Mouse (Mus musculus): ENCODE results near the gene Nr2f6.
A peak's percentile ranks its signal among the peaks of the same experiment; 100 is the strongest.
"Not testable (repeated sequence)": the region's sequence is repeated elsewhere in the genome, so short reads cannot be mapped to it uniquely, and the experiment has no call there.

DNA sequence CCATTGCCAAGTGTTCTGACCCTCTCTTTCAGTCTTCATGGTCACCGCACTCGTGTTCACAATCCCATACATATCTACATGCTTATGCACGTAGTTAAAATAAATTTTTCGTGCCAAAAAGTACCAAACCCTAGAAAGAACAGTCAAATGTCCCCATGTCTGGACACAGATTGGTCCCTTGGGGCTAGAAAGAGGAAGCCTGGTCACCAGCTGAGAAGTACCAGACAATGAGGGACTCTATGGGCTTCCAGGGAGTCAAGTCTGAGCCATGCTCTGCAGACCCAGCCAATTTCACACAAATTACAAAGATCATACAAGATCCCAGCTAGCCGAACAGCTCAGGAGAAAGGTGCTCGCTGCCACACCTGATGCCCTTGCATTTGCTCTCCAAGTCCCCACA, 43.9 kb downstream of the Nr2f6 start:
- TF ChIP-seq UBTF (IDR thresholded peaks at IDR 0.05; ENCODE audit: low read depth, low read length); CTCF (conservative IDR thresholded peaks at IDR 0.05 in 1 of 2, IDR thresholded peaks at IDR 0.05 in 1 of 2; ENCODE audit: low read depth in 2 of 2, low read length in 2 of 2); POLR2A (IDR thresholded peaks at IDR 0.05; ENCODE audit: low read depth, low read length); MYC (IDR thresholded peaks at IDR 0.05; ENCODE audit: low read depth, low read length); CHD2 (IDR thresholded peaks at IDR 0.05; ENCODE audit: low read length); MAFK (IDR thresholded peaks at IDR 0.05; ENCODE audit: insufficient replicate concordance, low read length); SMC3 (IDR thresholded peaks at IDR 0.05; ENCODE audit: low read depth, low read length); GABPA (IDR thresholded peaks at IDR 0.05; ENCODE audit: insufficient replicate concordance, low read depth, low read length); RCOR1 (conservative IDR thresholded peaks at IDR 0.05; ENCODE audit: low read depth, low read length); USF1 (IDR thresholded peaks at IDR 0.05; ENCODE audit: low read depth, low read length): not testable (repeated sequence)
- TF ChIP-seq EP300 (IDR thresholded peaks at IDR 0.05; ENCODE audit: low read length), result peak; percentile 43
